20 mouse cellular contexts compared by ENCODE assay signal in the genomic region with DNA sequence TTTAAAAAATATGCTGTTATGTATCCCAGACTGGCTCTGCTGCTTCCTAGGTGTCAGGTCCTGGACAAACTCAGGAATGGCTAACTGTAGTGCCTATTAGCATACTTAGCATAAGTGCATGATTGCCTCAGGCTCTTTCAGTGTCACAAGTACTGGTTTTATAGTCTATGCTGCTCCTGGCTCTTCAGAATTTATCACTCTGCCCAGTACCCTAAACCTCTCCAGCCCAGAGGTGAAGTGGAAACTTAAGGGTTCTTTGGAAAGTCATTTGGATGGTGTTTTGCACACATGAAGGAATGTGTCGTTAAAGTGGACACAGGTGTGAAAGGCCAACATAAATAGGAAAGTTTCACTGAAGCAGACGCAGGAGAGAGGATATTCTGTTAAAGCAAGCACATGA. TPM values are rescaled to one million over a fixed set of nuclear protein-coding genes. Genes with fewer than 3 reads are reported as not detected.
DNase-seq lines count a peak whose midpoint lies in the region; ATAC-seq and TF ChIP-seq lines count a peak whose summit lies in the region.
"Had no signal": no experiment of that assay in that cellular context is flagged by ENCODE, and none has a peak within 500 bp of the region (broad histone marks: within the 10 kb centered on the region; RNA-seq: fewer than 3 reads in every experiment).

No protein-coding gene starts in this region.

- no peak overlapping the region for H3K27ac ChIP-seq in lung, postnatal 0 days (ENCODE audit: low read length)
- H3K27ac ChIP-seq in midbrain, embryonic 14.5 days (replicated peaks; ENCODE audit: low read depth, low read length): no peak overlapping the region
- H3K27ac ChIP-seq: embryonic facial prominence, embryonic 12.5 days; forebrain, embryonic 15.5 days; heart, adult 2 months; heart, embryonic 15.5 days; hindbrain, embryonic 13.5 days had no signal

- H3K4me2 ChIP-seq in lung, postnatal 0 days (replicated peaks; ENCODE audit: low read depth, low read length): no peak overlapping the region
- no peak overlapping the region for H3K4me2 ChIP-seq in midbrain, embryonic 14.5 days (ENCODE audit: low read length)
- H3K4me2 ChIP-seq: embryonic facial prominence, embryonic 12.5 days; forebrain, embryonic 15.5 days; heart, embryonic 11.5 days; heart, embryonic 15.5 days; hindbrain, embryonic 13.5 days had no signal

- peak; percentile 21 for DNase-seq in ZHBTc4 (ENCODE audit: low read depth, low spot score)
- DNase-seq in lung, adult 2 months: peak; percentile 31
- peak; percentile 88 for DNase-seq in lung, postnatal 0 days (ENCODE audit: low spot score)
- peak; percentile 79 for DNase-seq in lung, postnatal 36 days
- no peak for DNase-seq in midbrain, embryonic 14.5 days
- DNase-seq in layer of hippocampus, postnatal 36 days: no peak
- DNase-seq in spleen, adult 18-20 months: no peak
- DNase-seq: adrenal gland, postnatal 10 days; cerebellum, adult 11 months; cerebellum, adult 8-10 months; cerebellum, postnatal 25 days; gastrocnemius, postnatal 14 days; heart, adult 2 months; heart, postnatal 14 days had no signal

- no peaks in the 10 kb centered on the region for H3K27me3 ChIP-seq in lung, postnatal 0 days (replicated peaks; ENCODE audit: insufficient read depth, low read length)
- H3K27me3 ChIP-seq in midbrain, embryonic 14.5 days (ENCODE audit: control insufficient read depth, insufficient read depth, low read length): no peaks in the 10 kb centered on the region
- H3K27me3 ChIP-seq: CH12.LX; embryonic facial prominence, embryonic 12.5 days; forebrain, embryonic 15.5 days; heart, embryonic 15.5 days; hindbrain, embryonic 13.5 days had no signal

- peaks cover 9% of the 10 kb centered on the region for H3K4me1 ChIP-seq in lung, adult 2 months (ENCODE audit: control insufficient read depth, insufficient read depth, low read length)
- no peaks in the 10 kb centered on the region for H3K4me1 ChIP-seq in lung, postnatal 0 days (ENCODE audit: insufficient read depth, low read depth, low read length)
- no peaks in the 10 kb centered on the region for H3K4me1 ChIP-seq in midbrain, embryonic 14.5 days (ENCODE audit: control insufficient read depth, insufficient read depth, low read length)
- H3K4me1 ChIP-seq: embryonic facial prominence, embryonic 12.5 days; forebrain, embryonic 15.5 days; hindbrain, embryonic 13.5 days had no signal

- no peak overlapping the region for H3K9ac ChIP-seq in lung, postnatal 0 days (replicated peaks; ENCODE audit: low read depth)
- no peak overlapping the region for H3K9ac ChIP-seq in midbrain, embryonic 14.5 days (replicated peaks; ENCODE audit: low read length)
- H3K9ac ChIP-seq: embryonic facial prominence, embryonic 12.5 days; forebrain, embryonic 15.5 days; heart, embryonic 15.5 days; hindbrain, embryonic 13.5 days had no signal

- H3K9me3 ChIP-seq in lung, postnatal 0 days (ENCODE audit: low read length): 0 out of 2 replicates have a peak, but pooled peaks cover 2% of the 10 kb centered on the region
- no peaks in the 10 kb centered on the region for H3K9me3 ChIP-seq in midbrain, embryonic 14.5 days (ENCODE audit: control insufficient read depth, low read length)
- H3K9me3 ChIP-seq: embryonic facial prominence, embryonic 12.5 days; forebrain, embryonic 15.5 days; heart, embryonic 15.5 days; hindbrain, embryonic 13.5 days had no signal

- TF ChIP-seq EP300 in lung, postnatal 0 days (IDR thresholded peaks at IDR 0.05): peak; percentile 99

- WGBS in lung, adult 2 months: 62% methylated on average over 2 of the region's 2 CpGs
- WGBS in lung, postnatal 0 days: 55% methylated on average over 2 of the region's 2 CpGs
- 96% methylated on average over 2 of the region's 2 CpGs for WGBS in midbrain, embryonic 14.5 days

- no peak for TF ChIP-seq CTCF in lung, adult 2 months (IDR thresholded peaks at IDR 0.05; ENCODE audit: insufficient read depth, low read length)
- TF ChIP-seq CTCF in lung, postnatal 0 days (IDR thresholded peaks at IDR 0.05): no peak

- no peak for TF ChIP-seq POLR2A in lung, adult 2 months (IDR thresholded peaks at IDR 0.05; ENCODE audit: borderline replicate concordance, extremely low read depth, low read depth, low read length)

- no peaks in the 10 kb centered on the region for H3K36me3 ChIP-seq in lung, postnatal 0 days (ENCODE audit: insufficient read depth, low read length)
- no peaks in the 10 kb centered on the region for H3K36me3 ChIP-seq in midbrain, embryonic 14.5 days (ENCODE audit: control insufficient read depth, insufficient read depth, low read length)
- H3K36me3 ChIP-seq: embryonic facial prominence, embryonic 12.5 days; forebrain, embryonic 15.5 days; heart, embryonic 15.5 days; hindbrain, embryonic 13.5 days had no signal

- no peak overlapping the region for H3K4me3 ChIP-seq in lung, adult 2 months (replicated peaks; ENCODE audit: extremely low read depth, low read depth, low read length)
- H3K4me3 ChIP-seq in lung, postnatal 0 days (ENCODE audit: low read depth, low read length): no peak overlapping the region
- no peak overlapping the region for H3K4me3 ChIP-seq in midbrain, embryonic 14.5 days (replicated peaks; ENCODE audit: low read depth, low read length)
- H3K4me3 ChIP-seq: embryonic facial prominence, embryonic 12.5 days; forebrain, embryonic 15.5 days; heart, adult 2 months; heart, embryonic 15.5 days; hindbrain, embryonic 13.5 days had no signal

- ATAC-seq in lung, postnatal 0 days: peak; percentile 98
- no peak for ATAC-seq in midbrain, embryonic 14.5 days (ENCODE audit: low FRiP score, low TSS enrichment)
- ATAC-seq: forebrain, embryonic 15.5 days had no signal

RNA-seq across cellular contexts. Expression of gene Amn1, which starts 48.3 kb away (rescaled TPM):
- 9.9 and 10.7 TPM in 2 replicates for polyA plus RNA-seq in lung, adult 2 months (2012; rRNA removed)
- 26.0 and 31.9 TPM in 2 replicates for polyA plus RNA-seq in lung, postnatal 0 days (2015; fragmentation: Nextera tagmentation; extraction: Ambion mirVana)
- 115 and 126 TPM in 2 replicates for polyA plus RNA-seq in midbrain, embryonic 14.5 days (2014; fragmentation: Nextera tagmentation; extraction: Ambion mirVana)
- 10 to 100 TPM; 27.1 to 32.5 TPM for total RNA-seq in layer of hippocampus, postnatal 36 days (2021)

Comparison
In these comparisons a context has a peak if more than half of its experiments do, and no peak if none do; other contexts are left out.
1. DNase-seq: peak in ZHBTc4 (single experiment), lung, adult 2 months (single experiment), lung, postnatal 0 days (single experiment) and lung, postnatal 36 days (single experiment); none in midbrain, embryonic 14.5 days (single experiment), layer of hippocampus, postnatal 36 days (0 of 2) and spleen, adult 18-20 months (0 of 2).